Mouse (Mus musculus): ENCODE measurements at regions not wholly inside any gene's neighbourhood (a gene's known extent, or its start where the extent isn't known, plus 50 kb on each side); places are given as distances from the start of the nearest gene placed in this dataset.

- H3K27me3 ChIP-seq (ENCODE audit: control insufficient read depth, insufficient read depth, low read length): no peaks in the 10 kb centered on the region
- 70% methylated on average over 4 of the region's 4 CpGs for WGBS
- H3K4me1 ChIP-seq (ENCODE audit: control insufficient read depth, insufficient read depth, low read length): no peaks in the 10 kb centered on the region
- no peaks in the 10 kb centered on the region for H3K79me2 ChIP-seq (replicated peaks; ENCODE audit: control insufficient read depth, insufficient read depth, low read length)
- TF ChIP-seq EP300 (IDR thresholded peaks at IDR 0.05; ENCODE audit: insufficient read depth, low read depth, low read length): no peak
- TF ChIP-seq CTCF (IDR thresholded peaks at IDR 0.05): peak; percentile 61
- no peaks in the 10 kb centered on the region for H3K36me3 ChIP-seq (ENCODE audit: control insufficient read depth, insufficient read depth, low read length)
- no peak overlapping the region for H3K27ac ChIP-seq
- no peak for DNase-seq
- H3K9ac ChIP-seq (ENCODE audit: low read depth, low read length): no peak overlapping the region
- intact Hi-C loops (cut with DNase I): loop anchor here (5.0 kb wide), 1 partner anchor 959 kb away; no protein-coding TSS in a partner anchor
- no peak overlapping the region for H3K4me3 ChIP-seq
Observed at GRCm38 (mm10) chr8:89833715-89834114, 514.4 kb downstream of the Tox3 start.

- Histone ChIP-seq H3K36me3 (ENCODE audit: control insufficient read depth, insufficient read depth, low read length) (no peaks in the 10 kb centered on the region), H3K27me3 (ENCODE audit: control insufficient read depth, insufficient read depth, low read length) (no peaks in the 10 kb centered on the region), H3K9ac (ENCODE audit: low read depth, low read length) (no peak overlapping the region), H3K79me2 (replicated peaks; ENCODE audit: control insufficient read depth, insufficient read depth, low read length) (no peaks in the 10 kb centered on the region), H3K4me3 (no peak overlapping the region), H3K4me1 (ENCODE audit: control insufficient read depth, insufficient read depth, low read length) (no peaks in the 10 kb centered on the region), H3K27ac (no peak overlapping the region)
- TF ChIP-seq CTCF (IDR thresholded peaks at IDR 0.05) (no peak), POLR2A (IDR thresholded peaks at IDR 0.05; ENCODE audit: insufficient read depth, low read depth, low read length) (no peak), EP300 (IDR thresholded peaks at IDR 0.05; ENCODE audit: insufficient read depth, low read depth, low read length) (no peak)
- 34% methylated on average over 3 of the region's 3 CpGs for WGBS
- no peak for DNase-seq
- intact Hi-C loops (cut with DNase I): no loop called here
Observed at GRCm38 (mm10) chr8:89824586-89824985, 523.6 kb downstream of the Tox3 start.

GRCm38 (mm10) chr8:89823631-89824030 is 524.5 kb downstream of the Tox3 start:
- Histone ChIP-seq H3K4me3 (no peak overlapping the region), H3K27me3 (ENCODE audit: control insufficient read depth, insufficient read depth, low read length) (no peaks in the 10 kb centered on the region), H3K79me2 (replicated peaks; ENCODE audit: control insufficient read depth, insufficient read depth, low read length) (no peaks in the 10 kb centered on the region), H3K36me3 (ENCODE audit: control insufficient read depth, insufficient read depth, low read length) (no peaks in the 10 kb centered on the region), H3K9ac (ENCODE audit: low read depth, low read length) (no peak overlapping the region), H3K27ac (no peak overlapping the region), H3K4me1 (ENCODE audit: control insufficient read depth, insufficient read depth, low read length) (no peaks in the 10 kb centered on the region)
- TF ChIP-seq EP300 (IDR thresholded peaks at IDR 0.05; ENCODE audit: insufficient read depth, low read depth, low read length) (no peak), CTCF (IDR thresholded peaks at IDR 0.05) (no peak), POLR2A (IDR thresholded peaks at IDR 0.05; ENCODE audit: insufficient read depth, low read depth, low read length) (no peak)
- DNase-seq: no peak
- intact Hi-C loops (cut with DNase I): no loop called here

GRCm38 (mm10) chr8:89812036-89812711 is 536.0 kb downstream of the Tox3 start:
- Histone ChIP-seq H3K79me2 (replicated peaks; ENCODE audit: control insufficient read depth, insufficient read depth, low read length) (no peaks in the 10 kb centered on the region), H3K27ac (no peak overlapping the region), H3K36me3 (ENCODE audit: control insufficient read depth, insufficient read depth, low read length) (no peaks in the 10 kb centered on the region), H3K27me3 (ENCODE audit: control insufficient read depth, insufficient read depth, low read length) (no peaks in the 10 kb centered on the region; the same call in 1 of the 2 replicates), H3K4me3 (no peak overlapping the region), H3K9ac (ENCODE audit: low read depth, low read length) (no peak overlapping the region), H3K4me1 (ENCODE audit: control insufficient read depth, insufficient read depth, low read length) (no peaks in the 10 kb centered on the region)
- no peak for DNase-seq
- no peak for TF ChIP-seq EP300 (IDR thresholded peaks at IDR 0.05; ENCODE audit: insufficient read depth, low read depth, low read length)
- TF ChIP-seq CTCF (IDR thresholded peaks at IDR 0.05): no peak
- TF ChIP-seq POLR2A (IDR thresholded peaks at IDR 0.05; ENCODE audit: insufficient read depth, low read depth, low read length): no peak
- intact Hi-C loops (cut with DNase I): no loop called here
- 73% methylated on average over 4 of the region's 4 CpGs for WGBS

- Histone ChIP-seq H3K27me3 (ENCODE audit: control insufficient read depth, insufficient read depth, low read length) (no peaks in the 10 kb centered on the region), H3K27ac (no peak overlapping the region), H3K79me2 (replicated peaks; ENCODE audit: control insufficient read depth, insufficient read depth, low read length) (no peaks in the 10 kb centered on the region), H3K4me3 (no peak overlapping the region), H3K9ac (ENCODE audit: low read depth, low read length) (no peak overlapping the region), H3K4me1 (ENCODE audit: control insufficient read depth, insufficient read depth, low read length) (no peaks in the 10 kb centered on the region), H3K36me3 (ENCODE audit: control insufficient read depth, insufficient read depth, low read length) (no peaks in the 10 kb centered on the region)
- WGBS: 56% methylated on average over 10 of the region's 10 CpGs
- TF ChIP-seq EP300 (IDR thresholded peaks at IDR 0.05; ENCODE audit: insufficient read depth, low read depth, low read length): no peak
- no peak for TF ChIP-seq CTCF (IDR thresholded peaks at IDR 0.05)
- TF ChIP-seq POLR2A (IDR thresholded peaks at IDR 0.05; ENCODE audit: insufficient read depth, low read depth, low read length): no peak
- no peak for DNase-seq
- intact Hi-C loops (cut with DNase I): loop anchor here (10.0 kb wide), 1 partner anchor 1033 kb away; no protein-coding TSS in a partner anchor
Observed at GRCm38 (mm10) chr8:89788296-89788695, 559.8 kb downstream of the Tox3 start.

GRCm38 (mm10) chr8:89787050-89787905 is 560.9 kb downstream of the Tox3 start:
- TF ChIP-seq CTCF (IDR thresholded peaks at IDR 0.05) (no peak), EP300 (IDR thresholded peaks at IDR 0.05; ENCODE audit: insufficient read depth, low read depth, low read length) (no peak)
- 62% methylated on average over 17 of the region's 17 CpGs for WGBS
- H3K36me3 ChIP-seq (ENCODE audit: control insufficient read depth, insufficient read depth, low read length): no peaks in the 10 kb centered on the region
- H3K4me3 ChIP-seq: no peak overlapping the region
- no peaks in the 10 kb centered on the region for H3K27me3 ChIP-seq (ENCODE audit: control insufficient read depth, insufficient read depth, low read length)
- no peak overlapping the region for H3K9ac ChIP-seq (ENCODE audit: low read depth, low read length)
- H3K79me2 ChIP-seq (replicated peaks; ENCODE audit: control insufficient read depth, insufficient read depth, low read length): no peaks in the 10 kb centered on the region
- H3K4me1 ChIP-seq (ENCODE audit: control insufficient read depth, insufficient read depth, low read length): no peaks in the 10 kb centered on the region
- no peak overlapping the region for H3K27ac ChIP-seq
- DNase-seq: no peak
- intact Hi-C loops (cut with DNase I): loop anchor here (10.0 kb wide), 1 partner anchor 1032 kb away; no protein-coding TSS in a partner anchor
